Mouse (Mus musculus) midbrain, embryonic 15.5 days (tissue): Measurements from ENCODE around the gene Eif4g3. TPM values are rescaled to one million over a fixed set of nuclear protein-coding genes. Genes with fewer than 3 reads are reported as not detected.
A peak's percentile ranks its signal among the peaks of the same experiment; 100 is the strongest.

Experiments
- ATAC-seq: fragments of 200-750 bp; cut with Nextera tagmentation; replicated peaks from 2 replicates; pipeline ENCODE4 v1.8.0; 2017; ENCODE audit warnings: moderate TSS enrichment
- H3K27ac ChIP-seq: fragments of 300-500 bp; sonication (generic); 2 replicates; pipeline ENCODE4 v1.5.1; 2015; ENCODE audit warnings: mild to moderate bottlenecking, inconsistent platforms
- H3K27me3 ChIP-seq: fragments of 300-500 bp; sonication (generic); replicated peaks from 2 replicates; pipeline ENCODE4 v1.6.1; 2015; ENCODE audit warnings: inconsistent platforms
- H3K36me3 ChIP-seq: fragments of 300-500 bp; sonication (generic); replicated peaks from 2 replicates; pipeline ENCODE4 v1.6.1; 2015; ENCODE audit warnings: inconsistent platforms
- H3K4me1 ChIP-seq: fragments of 300-500 bp; sonication (generic); 2 replicates; pipeline ENCODE4 v1.6.1; 2015; ENCODE audit warnings: inconsistent platforms
- H3K4me2 ChIP-seq: fragments of 300-500 bp; sonication (generic); 2 replicates; pipeline ENCODE4 v1.6.1; 2015; ENCODE audit warnings: inconsistent platforms, mild to moderate bottlenecking, moderate library complexity
- H3K4me3 ChIP-seq: fragments of 300-500 bp; sonication (generic); 2 replicates; pipeline ENCODE4 v1.5.1; 2015; ENCODE audit warnings: mild to moderate bottlenecking, inconsistent platforms
- H3K9ac ChIP-seq: fragments of 300-500 bp; sonication (generic); 2 replicates; pipeline ENCODE4 v1.6.1; 2015; ENCODE audit warnings: mild to moderate bottlenecking, inconsistent platforms
- H3K9me3 ChIP-seq: fragments of 300-500 bp; sonication (generic); 2 replicates; pipeline ENCODE4 v1.6.1; 2016; ENCODE audit warnings: inconsistent platforms
- WGBS: fragments of 180-500 bp; shearing (Covaris S2); methylation state at CpG from one replicate; pipeline ENCODE4 v1.1.7; 2015; ENCODE audit warnings: mixed read lengths; 5-methylcytosine and 5-hydroxymethylcytosine counted together
- polyA plus RNA-seq: library from polyadenylated mRNA; unstranded; fragments of >200 nt; fragmentation: Nextera tagmentation; extraction: Ambion mirVana; gene quantifications from 2 replicates; pipeline ENCODE4 v1.2.1, GENCODE M21; 2015

Gene Eif4g3
- polyA plus RNA-seq, 1 experiment from 2014 or later, result 58.5 TPM

DNA sequence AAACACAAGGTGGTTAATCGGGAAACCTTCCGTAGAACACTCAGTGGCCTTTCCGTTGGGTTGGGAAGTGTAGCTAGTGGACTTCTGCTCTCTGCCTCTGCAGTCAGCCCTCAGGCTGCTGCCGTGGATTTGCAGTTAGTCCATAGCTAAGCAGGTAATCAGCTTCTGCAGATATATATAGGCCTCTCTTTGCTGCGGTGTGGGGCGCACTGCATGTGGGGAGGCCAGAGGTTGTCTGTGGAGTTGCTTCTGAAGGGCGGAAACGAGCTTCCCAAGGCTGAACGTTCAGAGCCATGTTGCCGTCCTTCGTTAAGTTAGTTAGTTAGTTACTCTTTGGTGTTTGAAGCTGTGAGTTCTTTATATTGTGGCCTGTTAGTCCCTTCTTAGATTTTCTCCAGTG is 80.3 kb downstream of the Eif4g3 start:
- H3K27me3 ChIP-seq, result no peaks in the 10 kb centered on the region
- H3K4me1 ChIP-seq, result 0 out of 2 replicates have a peak, but pooled peaks cover 8% of the 10 kb centered on the region
- no peak overlapping the region for H3K9ac ChIP-seq
- no peak overlapping the region for H3K4me3 ChIP-seq
- no peak overlapping the region for H3K27ac ChIP-seq
- no peak overlapping the region for H3K4me2 ChIP-seq
- no peaks in the 10 kb centered on the region for H3K36me3 ChIP-seq
- ATAC-seq, result no peak
- WGBS, result 89% methylated on average over 11 of the region's 11 CpGs
- no peaks in the 10 kb centered on the region for H3K9me3 ChIP-seq

DNA sequence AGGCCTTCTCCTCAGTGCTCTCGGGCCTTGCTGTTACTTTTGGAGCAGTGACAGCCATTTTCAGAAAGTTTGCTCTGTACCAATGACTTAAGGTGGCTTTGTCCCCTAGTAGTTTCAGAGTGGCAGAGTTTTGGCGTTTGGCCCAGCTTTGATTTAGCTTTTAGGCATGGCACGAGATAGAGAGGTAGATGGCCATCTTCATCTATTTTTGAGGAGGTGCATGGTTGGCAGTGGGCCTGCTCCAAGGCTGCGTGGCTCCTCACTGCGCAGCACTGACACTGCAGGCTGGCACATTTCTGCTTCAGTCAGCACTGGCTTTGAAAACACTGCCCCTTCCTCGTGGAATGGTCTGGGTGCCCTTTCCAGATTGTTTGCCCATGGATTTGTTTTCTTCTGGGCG is 80.7 kb downstream of the Eif4g3 start:
- 0 out of 2 replicates have a peak overlapping the region, but pooled peaks have one; percentile 49 for H3K27ac ChIP-seq
- 73% methylated on average over 7 of the region's 7 CpGs for WGBS

DNA sequence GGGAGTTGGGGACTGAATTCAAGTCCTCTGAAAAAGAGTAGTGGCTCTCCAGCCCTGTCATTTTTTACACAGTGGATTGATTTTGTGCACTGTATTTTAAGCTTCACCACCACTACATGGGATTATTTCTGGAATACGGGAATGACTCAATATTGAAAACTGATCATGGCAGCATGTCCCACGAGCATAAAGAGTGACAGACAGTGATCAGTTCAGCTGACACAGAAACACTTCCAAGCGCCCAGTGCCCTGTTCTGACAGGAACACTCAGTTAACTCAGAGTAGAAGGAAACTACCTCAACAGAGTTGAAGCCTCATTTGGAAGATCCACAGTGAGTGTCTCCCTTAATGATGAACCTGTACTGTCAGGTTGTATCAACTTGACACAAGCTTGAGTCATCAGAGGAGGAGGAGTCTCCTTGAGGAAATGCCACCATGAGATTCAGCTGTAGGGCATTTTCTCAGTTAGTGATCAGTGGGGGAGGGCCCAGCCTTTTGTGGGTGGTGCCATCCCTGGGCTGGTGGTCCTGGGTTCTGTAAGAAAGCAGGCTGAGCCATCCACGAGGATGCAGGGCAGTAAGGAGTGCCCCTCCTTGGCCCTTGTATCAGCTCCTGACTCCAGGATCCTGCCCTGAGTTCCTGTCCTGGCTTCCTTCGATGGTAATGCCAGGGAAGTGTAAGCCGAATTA is 82.2 kb downstream of the Eif4g3 start:
- ATAC-seq, result 0 out of 2 replicates have a peak, but pooled peaks have one; percentile 20
- 0 out of 2 replicates have a peak, but pooled peaks cover 8% of the 10 kb centered on the region for H3K4me1 ChIP-seq
- no peak overlapping the region for H3K27ac ChIP-seq
- no peaks in the 10 kb centered on the region for H3K9me3 ChIP-seq
- H3K4me3 ChIP-seq, result no peak overlapping the region
- H3K9ac ChIP-seq, result no peak overlapping the region
- H3K36me3 ChIP-seq, result no peaks in the 10 kb centered on the region
- no peaks in the 10 kb centered on the region for H3K27me3 ChIP-seq
- WGBS, result 66% methylated on average over 6 of the region's 6 CpGs
- no peak overlapping the region for H3K4me2 ChIP-seq

More for the DNA sequence above, 80.7 kb downstream of the Eif4g3 start:
- Histone ChIP-seq H3K4me2 (no peak overlapping the region), H3K27me3 (no peaks in the 10 kb centered on the region), H3K9me3 (no peaks in the 10 kb centered on the region), H3K36me3 (no peaks in the 10 kb centered on the region), H3K9ac (no peak overlapping the region), H3K4me1 (0 out of 2 replicates have a peak, but pooled peaks cover 8% of the 10 kb centered on the region), H3K4me3 (no peak overlapping the region)
- no peak for ATAC-seq

DNA sequence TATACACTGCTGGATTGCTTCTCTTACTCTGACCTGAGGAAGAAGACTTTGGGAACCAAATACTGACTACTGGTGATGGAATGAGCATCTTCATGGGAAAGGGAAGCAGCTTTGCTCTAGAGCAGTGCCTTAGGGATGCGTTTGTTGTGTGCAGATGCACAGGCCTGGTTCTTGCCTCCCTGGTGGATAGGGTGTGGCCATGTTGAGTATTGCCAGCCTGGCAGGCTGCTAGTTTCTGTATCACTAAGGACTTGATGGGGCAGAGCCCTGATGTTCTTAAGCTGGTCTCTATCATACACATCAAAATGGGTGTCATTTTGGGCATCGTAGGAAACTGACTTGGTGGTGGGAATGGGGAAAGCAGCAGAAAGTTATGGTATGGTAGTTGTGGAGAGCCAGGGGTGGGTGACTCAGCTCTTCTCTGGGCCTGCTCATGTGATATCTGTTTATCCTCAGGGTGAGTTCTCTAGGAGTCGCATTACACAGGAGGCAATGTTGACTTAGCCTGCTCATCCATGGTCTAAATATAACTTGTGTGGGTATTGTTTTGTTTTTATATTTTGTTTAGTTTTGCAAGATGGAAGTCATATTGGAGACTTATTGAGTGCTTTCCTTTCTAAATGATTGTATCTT is 85.0 kb downstream of the Eif4g3 start:
- 97% methylated on average over 3 of the region's 3 CpGs for WGBS
- H3K4me2 ChIP-seq, result no peak overlapping the region
- no peak overlapping the region for H3K4me3 ChIP-seq
- H3K27me3 ChIP-seq, result no peaks in the 10 kb centered on the region
- H3K9me3 ChIP-seq, result no peaks in the 10 kb centered on the region
- no peaks in the 10 kb centered on the region for H3K36me3 ChIP-seq
- no peak overlapping the region for H3K9ac ChIP-seq
- no peak overlapping the region for H3K27ac ChIP-seq
- no peak for ATAC-seq
- peaks cover 17% of the 10 kb centered on the region for H3K4me1 ChIP-seq

DNA sequence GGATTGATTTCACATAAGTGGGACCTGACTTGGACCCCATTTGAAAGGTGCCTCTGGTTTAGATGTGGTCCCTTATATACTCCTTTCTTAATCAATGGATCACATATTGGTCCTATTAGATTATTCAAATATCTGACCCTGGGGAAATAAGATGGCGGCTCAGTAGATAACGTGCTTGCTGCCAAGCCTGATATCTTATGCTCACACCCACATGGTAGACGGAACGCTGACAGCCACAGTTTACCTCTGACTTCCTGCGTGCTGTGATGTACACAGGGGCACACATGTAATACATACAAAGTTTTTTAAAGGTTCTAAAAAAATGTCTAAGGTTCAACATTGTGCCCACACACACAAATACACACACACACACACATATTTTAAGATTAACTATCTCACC is 86.4 kb downstream of the Eif4g3 start:
- H3K4me1 ChIP-seq, result peaks cover 14% of the 10 kb centered on the region
- no peak overlapping the region for H3K4me3 ChIP-seq
- H3K36me3 ChIP-seq, result peaks cover 7% of the 10 kb centered on the region; the same call in 1 of the 2 replicates
- no peak overlapping the region for H3K4me2 ChIP-seq
- no peak overlapping the region for H3K9ac ChIP-seq
- no peak overlapping the region for H3K27ac ChIP-seq
- ATAC-seq, result no peak
- H3K9me3 ChIP-seq, result no peaks in the 10 kb centered on the region
- no peaks in the 10 kb centered on the region for H3K27me3 ChIP-seq
- WGBS, result 86% methylated on average over 5 of the region's 5 CpGs

DNA sequence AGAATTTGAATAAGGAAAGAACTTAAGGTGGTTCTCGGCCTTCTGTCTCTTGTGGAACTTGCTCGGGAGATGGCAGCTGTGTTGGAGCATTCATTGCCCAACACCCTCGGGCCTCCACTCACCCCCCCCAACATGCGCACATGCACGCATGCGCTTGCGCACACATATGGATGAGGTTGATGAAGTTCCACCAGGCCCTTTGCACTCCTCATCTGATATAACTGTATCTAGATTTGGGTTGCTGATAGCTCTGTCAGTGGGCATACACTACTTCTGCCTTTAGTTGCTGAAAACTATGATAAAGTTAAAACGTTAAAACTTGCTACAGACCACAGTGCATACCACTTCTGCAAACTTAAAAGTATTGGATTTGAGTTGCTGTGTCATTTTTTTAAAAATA is 89.6 kb downstream of the Eif4g3 start:
- H3K36me3 ChIP-seq, result peaks cover 10% of the 10 kb centered on the region; the same call in 1 of the 2 replicates
- WGBS, result 79% methylated on average over 8 of the region's 8 CpGs
- ATAC-seq, result no peak

DNA sequence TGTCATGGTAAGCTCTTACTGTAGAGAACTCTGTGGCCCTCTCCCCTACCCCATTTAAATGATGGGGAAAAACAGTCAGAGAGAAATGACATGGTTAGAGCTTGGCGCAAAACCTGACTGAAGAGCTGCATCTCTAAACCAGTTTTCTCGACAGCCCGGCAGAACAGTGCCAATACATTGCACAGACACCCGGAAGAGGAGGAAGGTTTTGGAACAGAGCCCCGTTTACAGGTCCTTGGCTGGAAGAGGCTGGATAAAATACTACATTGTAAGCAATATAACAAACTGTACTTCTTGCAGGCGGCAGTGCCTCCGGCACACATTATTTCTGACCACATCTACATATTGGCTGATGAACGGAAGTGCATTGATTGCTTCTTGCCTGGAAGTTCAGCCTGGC is 91.3 kb downstream of the Eif4g3 start:
- H3K27ac ChIP-seq, result no peak overlapping the region
- peaks cover 25% of the 10 kb centered on the region for H3K4me1 ChIP-seq
- no peak overlapping the region for H3K9ac ChIP-seq
- H3K9me3 ChIP-seq, result no peaks in the 10 kb centered on the region
- H3K4me2 ChIP-seq, result no peak overlapping the region
- no peak for ATAC-seq
- peaks cover 10% of the 10 kb centered on the region; the same call in 1 of the 2 replicates for H3K36me3 ChIP-seq
- H3K4me3 ChIP-seq, result no peak overlapping the region
- 88% methylated on average over 8 of the region's 8 CpGs for WGBS
- H3K27me3 ChIP-seq, result no peaks in the 10 kb centered on the region

More for the DNA sequence above, 89.6 kb downstream of the Eif4g3 start:
- H3K4me3 ChIP-seq, result no peak overlapping the region
- no peaks in the 10 kb centered on the region for H3K9me3 ChIP-seq
- H3K27ac ChIP-seq, result no peak overlapping the region
- no peak overlapping the region for H3K4me2 ChIP-seq
- peaks cover 25% of the 10 kb centered on the region for H3K4me1 ChIP-seq
- H3K9ac ChIP-seq, result no peak overlapping the region
- H3K27me3 ChIP-seq, result no peaks in the 10 kb centered on the region

DNA sequence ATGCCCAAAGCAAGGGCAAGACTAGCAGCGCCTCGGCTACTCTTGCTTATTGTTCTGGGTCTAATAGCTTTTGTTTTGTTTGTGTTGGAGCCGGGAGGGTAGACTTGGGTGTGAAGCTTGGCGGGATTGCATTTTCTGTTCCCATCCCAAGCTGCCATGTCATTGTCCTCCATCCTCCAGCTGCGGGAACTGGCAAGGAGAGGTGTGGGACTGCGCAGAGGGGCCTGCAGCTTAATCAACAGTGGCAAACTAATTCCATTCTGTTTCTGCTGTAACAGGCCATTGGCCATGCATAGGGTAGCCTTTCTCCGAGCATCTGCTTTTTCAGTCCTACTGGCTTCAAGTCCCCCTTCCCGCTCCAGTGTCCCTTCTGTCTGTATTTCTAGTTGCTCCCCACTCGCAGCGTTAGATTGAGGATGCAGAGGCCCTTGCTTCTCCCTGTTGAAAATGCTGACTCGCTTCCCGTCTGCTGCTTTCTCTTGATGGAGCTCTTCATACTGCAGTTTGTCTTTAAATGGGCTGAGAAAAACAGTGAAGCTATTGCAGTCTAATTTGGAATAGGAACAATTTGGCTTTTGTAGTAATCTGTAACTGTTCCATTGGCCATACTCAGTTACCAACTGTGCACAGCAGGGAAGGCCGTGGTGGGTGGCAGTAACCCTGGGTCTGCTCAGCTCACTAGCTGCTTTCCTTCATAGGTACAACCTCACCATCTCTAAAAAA is 92.2 kb downstream of the Eif4g3 start:
- Histone ChIP-seq H3K4me1 (peaks cover 25% of the 10 kb centered on the region), H3K4me3 (no peak overlapping the region), H3K27me3 (no peaks in the 10 kb centered on the region), H3K4me2 (no peak overlapping the region), H3K36me3 (peaks cover 10% of the 10 kb centered on the region; the same call in 1 of the 2 replicates), H3K27ac (peak overlapping the region; percentile 42), H3K9ac (no peak overlapping the region), H3K9me3 (no peaks in the 10 kb centered on the region)
- no peak for ATAC-seq
- WGBS, result 65% methylated on average over 13 of the region's 13 CpGs

DNA sequence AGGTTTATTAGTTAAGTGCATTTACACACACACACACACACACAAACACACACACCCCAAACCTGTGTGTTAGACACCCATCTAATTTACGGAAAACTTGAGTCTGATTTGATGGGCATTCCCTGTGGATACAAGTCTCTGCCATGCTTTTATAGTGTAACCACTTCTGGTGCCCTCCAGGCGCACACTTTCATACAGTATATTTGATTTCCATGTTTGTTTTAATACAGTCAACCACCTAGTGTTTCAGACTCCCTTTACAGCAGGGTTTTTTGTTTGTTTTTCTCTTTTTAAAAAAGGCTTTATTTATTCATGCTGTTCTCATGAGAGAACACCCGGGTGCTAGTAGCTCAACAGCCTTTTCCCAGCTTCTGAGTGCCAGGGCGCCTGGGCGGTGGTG is 94.1 kb downstream of the Eif4g3 start:
- Histone ChIP-seq H3K4me1 (peaks cover 12% of the 10 kb centered on the region), H3K9me3 (no peaks in the 10 kb centered on the region), H3K36me3 (peaks cover 10% of the 10 kb centered on the region), H3K27me3 (no peaks in the 10 kb centered on the region), H3K4me3 (no peak overlapping the region), H3K4me2 (no peak overlapping the region), H3K9ac (no peak overlapping the region), H3K27ac (no peak overlapping the region)
- no peak for ATAC-seq
- WGBS, result 82% methylated on average over 5 of the region's 5 CpGs

DNA sequence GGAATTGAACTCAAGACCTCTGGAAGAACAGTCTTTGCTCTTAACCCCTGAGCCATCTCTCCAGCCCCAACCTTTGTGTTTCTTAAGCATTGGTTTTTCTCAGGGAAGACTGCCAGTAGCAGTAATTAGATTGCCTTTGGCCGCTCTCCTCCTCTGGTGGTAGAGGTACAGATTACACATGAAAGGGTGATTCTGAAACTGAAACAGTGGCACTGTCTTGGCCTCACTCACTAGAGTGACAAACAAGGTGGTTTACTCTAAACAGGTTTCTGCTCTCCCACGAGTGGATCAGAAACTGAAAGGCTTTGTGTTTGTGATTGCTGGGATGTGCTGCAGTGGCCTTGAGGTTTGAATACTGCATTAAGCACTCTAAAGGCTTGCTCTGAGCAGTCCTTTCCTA is 96.7 kb downstream of the Eif4g3 start:
- H3K36me3 ChIP-seq, result peaks cover 3% of the 10 kb centered on the region; the same call in 1 of the 2 replicates
- 90% methylated on average over 2 of the region's 2 CpGs for WGBS
- no peaks in the 10 kb centered on the region for H3K9me3 ChIP-seq
- H3K4me2 ChIP-seq, result no peak overlapping the region
- H3K4me3 ChIP-seq, result no peak overlapping the region
- ATAC-seq, result no peak
- no peak overlapping the region for H3K27ac ChIP-seq
- no peak overlapping the region for H3K9ac ChIP-seq
- H3K27me3 ChIP-seq, result no peaks in the 10 kb centered on the region
- H3K4me1 ChIP-seq, result peaks cover 12% of the 10 kb centered on the region

DNA sequence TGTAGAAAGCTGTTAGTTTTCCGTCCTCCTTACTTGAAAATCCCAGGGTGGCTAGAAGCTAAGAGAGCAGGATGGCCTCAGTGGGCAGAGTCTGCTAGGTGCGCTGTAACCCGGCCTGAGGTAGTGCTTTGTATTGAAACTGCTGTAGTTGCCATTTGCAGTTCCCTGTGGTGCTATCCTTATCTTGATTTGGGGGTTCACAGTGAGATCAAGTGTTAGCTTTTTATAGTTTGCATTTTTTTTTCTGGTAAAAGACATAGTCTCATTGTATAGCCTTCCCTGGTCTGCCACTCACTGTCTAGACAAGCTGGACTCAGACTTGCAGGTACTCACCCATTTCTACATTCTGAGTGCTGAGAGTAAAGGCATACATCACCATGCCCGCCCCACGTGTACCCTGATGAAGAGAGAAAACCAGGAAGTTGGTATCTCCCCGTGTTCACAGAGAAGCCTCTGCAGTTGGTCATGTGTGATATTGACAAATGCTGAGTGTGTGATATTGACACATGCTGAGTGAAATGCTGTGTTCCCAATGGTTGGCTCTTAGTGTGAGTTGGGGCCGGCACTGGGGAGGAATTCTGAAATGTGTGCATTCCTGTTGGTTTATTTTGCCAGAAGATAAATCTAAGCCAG is 98.9 kb downstream of the Eif4g3 start:
- Histone ChIP-seq H3K9ac (no peak overlapping the region), H3K4me1 (0 out of 2 replicates have a peak, but pooled peaks cover 4% of the 10 kb centered on the region), H3K27ac (no peak overlapping the region), H3K4me3 (no peak overlapping the region), H3K9me3 (no peaks in the 10 kb centered on the region), H3K27me3 (no peaks in the 10 kb centered on the region), H3K4me2 (no peak overlapping the region), H3K36me3 (no peaks in the 10 kb centered on the region; the same call in 1 of the 2 replicates)
- ATAC-seq, result no peak
- WGBS, result 89% methylated on average over 7 of the region's 7 CpGs

DNA sequence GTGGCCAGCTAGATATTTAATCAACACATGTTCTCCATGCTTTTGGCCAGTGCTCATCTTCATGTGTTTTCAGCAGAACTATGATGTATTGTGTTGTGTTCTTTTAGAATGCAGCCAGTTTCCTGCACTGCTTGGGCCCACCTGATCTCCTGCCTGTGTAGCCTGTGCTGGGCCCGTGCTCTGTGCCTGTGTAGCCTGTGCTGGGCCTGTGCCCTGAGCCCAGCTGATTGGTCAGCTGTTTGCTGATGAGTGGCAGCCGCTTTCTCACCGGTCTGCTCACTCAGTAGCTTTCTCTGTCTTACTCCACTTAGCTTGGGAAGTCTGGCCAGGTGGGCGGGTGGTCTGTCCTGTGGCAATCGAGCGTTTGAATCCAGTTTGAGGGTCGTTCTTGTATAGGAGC is 107.6 kb downstream of the Eif4g3 start:
- H3K4me3 ChIP-seq, result no peak overlapping the region
- peaks cover 15% of the 10 kb centered on the region for H3K36me3 ChIP-seq
- H3K27ac ChIP-seq, result no peak overlapping the region
- H3K27me3 ChIP-seq, result no peaks in the 10 kb centered on the region
- H3K9ac ChIP-seq, result no peak overlapping the region
- 87% methylated on average over 7 of the region's 7 CpGs for WGBS
- ATAC-seq, result no peak
- peaks cover 2% of the 10 kb centered on the region; the same call in 1 of the 2 replicates for H3K4me1 ChIP-seq
- H3K4me2 ChIP-seq, result no peak overlapping the region
- H3K9me3 ChIP-seq, result no peaks in the 10 kb centered on the region
